Mouse (Mus musculus): ENCODE results near the gene Supt3. TPM values are rescaled to one million over a fixed set of nuclear protein-coding genes. Genes with fewer than 3 reads are reported as not detected.
A peak's percentile ranks its signal among the peaks of the same experiment; 100 is the strongest.

The Supt3 gene
- polyA plus RNA-seq, 1 experiment from 2014 or later: 19.9 TPM

- Histone ChIP-seq H3K36me3 (ENCODE audit: control insufficient read depth, insufficient read depth, low read length) (no peaks in the 10 kb centered on the region), H3K9me3 (ENCODE audit: control insufficient read depth, low read length) (no peaks in the 10 kb centered on the region), H3K4me2 (ENCODE audit: low read length) (no peak overlapping the region), H3K27ac (replicated peaks; ENCODE audit: low read depth, low read length) (no peak overlapping the region), H3K4me3 (replicated peaks; ENCODE audit: low read depth, low read length) (no peak overlapping the region), H3K4me1 (ENCODE audit: control insufficient read depth, insufficient read depth, low read length) (no peaks in the 10 kb centered on the region), H3K27me3 (ENCODE audit: control insufficient read depth, insufficient read depth, low read length) (no peaks in the 10 kb centered on the region), H3K9ac (replicated peaks; ENCODE audit: low read length) (no peak overlapping the region)
- 5% methylated on average over 6 of the region's 6 CpGs for WGBS
- ATAC-seq (ENCODE audit: low FRiP score, low TSS enrichment): no peak
- DNase-seq: no peak
Observed at GRCm38 (mm10) chr17:45153721-45154120, 376.8 kb downstream of the Supt3 start.

- no peak overlapping the region for H3K4me2 ChIP-seq (ENCODE audit: low read length)
- no peaks in the 10 kb centered on the region for H3K36me3 ChIP-seq (ENCODE audit: control insufficient read depth, insufficient read depth, low read length)
- no peak overlapping the region for H3K4me3 ChIP-seq (replicated peaks; ENCODE audit: low read depth, low read length)
- H3K4me1 ChIP-seq (ENCODE audit: control insufficient read depth, insufficient read depth, low read length): no peaks in the 10 kb centered on the region
- no peak overlapping the region for H3K9ac ChIP-seq (replicated peaks; ENCODE audit: low read length)
- no peaks in the 10 kb centered on the region for H3K9me3 ChIP-seq (ENCODE audit: control insufficient read depth, low read length)
- no peaks in the 10 kb centered on the region for H3K27me3 ChIP-seq (ENCODE audit: control insufficient read depth, insufficient read depth, low read length)
- no peak overlapping the region for H3K27ac ChIP-seq (replicated peaks; ENCODE audit: low read depth, low read length)
- ATAC-seq (ENCODE audit: low FRiP score, low TSS enrichment) (no peak), DNase-seq (no peak)
- 85% methylated on average over 16 of the region's 16 CpGs for WGBS
Observed at GRCm38 (mm10) chr17:45158171-45158691, 381.3 kb downstream of the Supt3 start.

GRCm38 (mm10) chr17:45160651-45161050 lies 383.7 kb downstream of the Supt3 start:
- no peaks in the 10 kb centered on the region for H3K36me3 ChIP-seq (ENCODE audit: control insufficient read depth, insufficient read depth, low read length)
- H3K4me3 ChIP-seq (replicated peaks; ENCODE audit: low read depth, low read length): no peak overlapping the region
- no peaks in the 10 kb centered on the region for H3K9me3 ChIP-seq (ENCODE audit: control insufficient read depth, low read length)
- 91% methylated on average over 6 of the region's 6 CpGs for WGBS
- no peak overlapping the region for H3K4me2 ChIP-seq (ENCODE audit: low read length)
- no peak for DNase-seq
- H3K27ac ChIP-seq (replicated peaks; ENCODE audit: low read depth, low read length): no peak overlapping the region
- no peaks in the 10 kb centered on the region for H3K4me1 ChIP-seq (ENCODE audit: control insufficient read depth, insufficient read depth, low read length)
- ATAC-seq (ENCODE audit: low FRiP score, low TSS enrichment): no peak
- no peak overlapping the region for H3K9ac ChIP-seq (replicated peaks; ENCODE audit: low read length)
- no peaks in the 10 kb centered on the region for H3K27me3 ChIP-seq (ENCODE audit: control insufficient read depth, insufficient read depth, low read length)

GRCm38 (mm10) chr17:45165741-45166140 lies 388.8 kb downstream of the Supt3 start:
- DNase-seq (peak; percentile 54), ATAC-seq (ENCODE audit: low FRiP score, low TSS enrichment) (peak; percentile 14; the same call in 1 of the 2 replicates)
- Histone ChIP-seq H3K4me3 (replicated peaks; ENCODE audit: low read depth, low read length) (no peak overlapping the region), H3K27me3 (ENCODE audit: control insufficient read depth, insufficient read depth, low read length) (no peaks in the 10 kb centered on the region), H3K36me3 (ENCODE audit: control insufficient read depth, insufficient read depth, low read length) (no peaks in the 10 kb centered on the region), H3K27ac (replicated peaks; ENCODE audit: low read depth, low read length) (no peak overlapping the region), H3K4me2 (ENCODE audit: low read length) (no peak overlapping the region), H3K9me3 (ENCODE audit: control insufficient read depth, low read length) (no peaks in the 10 kb centered on the region), H3K9ac (replicated peaks; ENCODE audit: low read length) (no peak overlapping the region), H3K4me1 (ENCODE audit: control insufficient read depth, insufficient read depth, low read length) (no peaks in the 10 kb centered on the region; the same call in 1 of the 2 replicates)
- WGBS: 18% methylated on average over 4 of the region's 4 CpGs

Other genes starting within 250 kb of the Supt3 start
- gene Runx2, start 37.6 kb downstream of the Supt3 start, polyA plus RNA-seq (2014; fragmentation: Nextera tagmentation; extraction: Ambion mirVana): 0.43 and 0.55 TPM in 2 replicates